Mouse (Mus musculus) gonadal fat pad, adult 2 months (tissue): Measurements from ENCODE around the gene Foxi2. TPM values are rescaled to one million over a fixed set of nuclear protein-coding genes. Genes with fewer than 3 reads are reported as not detected.

ENCODE experiments used
- DNase-seq: peaks from one replicate; pipeline ENCODE4 v3.0.0-alpha.2; 2012; ENCODE audit warnings: low read depth
- polyA plus RNA-seq: library from polyadenylated mRNA; depleted of rRNA; stranded (reverse); fragments of >200 nt; gene quantifications from 2 replicates; pipeline ENCODE4 v1.2.3, GENCODE M21; 2012; rRNA removed

Foxi2 gene
- not detected in 2 replicates for polyA plus RNA-seq

GRCm38 (mm10) chr7:135410237-135410965, at the start of gene Foxi2:
Gene Foxi2 (plus strand): TSS chr7:135410308.
- no peak for DNase-seq

GRCm38 (mm10) chr7:135364606-135365005, 45.5 kb upstream of the Foxi2 start:
- no peak for DNase-seq

GRCm38 (mm10) chr7:135376048-135376447, 34.1 kb upstream of the Foxi2 start:
- no peak for DNase-seq

- DNase-seq = no peak
Measured at GRCm38 (mm10) chr7:135376932-135377331, 33.2 kb upstream of the Foxi2 start.

- no peak for DNase-seq
Measured at GRCm38 (mm10) chr7:135378331-135378730, 31.8 kb upstream of the Foxi2 start.

- no peak for DNase-seq
Measured at GRCm38 (mm10) chr7:135389039-135389438, 21.1 kb upstream of the Foxi2 start.

GRCm38 (mm10) chr7:135392949-135393542, 17.1 kb upstream of the Foxi2 start:
- DNase-seq = no peak

GRCm38 (mm10) chr7:135394436-135394835, 15.7 kb upstream of the Foxi2 start:
- DNase-seq = no peak

GRCm38 (mm10) chr7:135395242-135395641, 14.9 kb upstream of the Foxi2 start:
- DNase-seq = no peak

GRCm38 (mm10) chr7:135397096-135397495, 13.0 kb upstream of the Foxi2 start:
- DNase-seq = no peak

GRCm38 (mm10) chr7:135397874-135398273, 12.2 kb upstream of the Foxi2 start:
- no peak for DNase-seq

- DNase-seq = no peak
Measured at GRCm38 (mm10) chr7:135403416-135403815, 6.7 kb upstream of the Foxi2 start.

- no peak for DNase-seq
Measured at GRCm38 (mm10) chr7:135406761-135407160, 3.3 kb upstream of the Foxi2 start.

GRCm38 (mm10) chr7:135408501-135408900, 1.6 kb upstream of the Foxi2 start:
- DNase-seq = no peak

GRCm38 (mm10) chr7:135412357-135412756, 2.2 kb downstream of the Foxi2 start:
- no peak for DNase-seq

GRCm38 (mm10) chr7:135428840-135429239, 18.7 kb downstream of the Foxi2 start:
- no peak for DNase-seq

GRCm38 (mm10) chr7:135430903-135431302, 20.8 kb downstream of the Foxi2 start:
- no peak for DNase-seq

GRCm38 (mm10) chr7:135443903-135444302, 33.8 kb downstream of the Foxi2 start:
- DNase-seq = no peak

GRCm38 (mm10) chr7:135451340-135451739, 41.2 kb downstream of the Foxi2 start:
- DNase-seq = no peak

GRCm38 (mm10) chr7:135452366-135452765, 42.3 kb downstream of the Foxi2 start:
- no peak for DNase-seq

- no peak for DNase-seq
Measured at GRCm38 (mm10) chr7:135453690-135454089, 43.6 kb downstream of the Foxi2 start.
